Mouse (Mus musculus): ENCODE data around the gene Dcaf8.

The Dcaf8 gene

GRCm38 (mm10) chr1:172147835-172148278, at the start of gene Dcaf8:
Gene Dcaf8, plus strand, starts transcription at chr1:172148084.
- peak; percentile 99 for DNase-seq

GRCm38 (mm10) chr1:172099325-172100033, 48.4 kb upstream of the Dcaf8 start:
- DNase-seq: no peak

- DNase-seq: no peak
These were observed 44.3 kb upstream of the Dcaf8 start for GRCm38 (mm10) chr1:172103619-172104018.

GRCm38 (mm10) chr1:172105101-172105500, 42.8 kb upstream of the Dcaf8 start:
- no peak for DNase-seq

GRCm38 (mm10) chr1:172107777-172108477, 40.0 kb upstream of the Dcaf8 start:
- no peak for DNase-seq

GRCm38 (mm10) chr1:172116948-172117347, 30.9 kb upstream of the Dcaf8 start:
- DNase-seq: no peak

GRCm38 (mm10) chr1:172119100-172119499, 28.8 kb upstream of the Dcaf8 start:
- no peak for DNase-seq

GRCm38 (mm10) chr1:172119720-172120119, 28.2 kb upstream of the Dcaf8 start:
- DNase-seq: peak; percentile 35

- no peak for DNase-seq
These were observed 25.2 kb upstream of the Dcaf8 start for GRCm38 (mm10) chr1:172122671-172123070.

- DNase-seq: no peak
These were observed 23.3 kb upstream of the Dcaf8 start for GRCm38 (mm10) chr1:172124572-172124971.

- peak; percentile 80 for DNase-seq
These were observed 21.2 kb upstream of the Dcaf8 start, which contains the start of gene Pex19 for GRCm38 (mm10) chr1:172126376-172127347. Gene Pex19, plus strand, starts transcription at chr1:172126755.

- DNase-seq: no peak
These were observed 20.4 kb upstream of the Dcaf8 start for GRCm38 (mm10) chr1:172127487-172127886.

- no peak for DNase-seq
These were observed 19.3 kb upstream of the Dcaf8 start for GRCm38 (mm10) chr1:172128563-172128962.

GRCm38 (mm10) chr1:172129108-172129507, 18.8 kb upstream of the Dcaf8 start:
- DNase-seq: no peak

- DNase-seq: no peak
These were observed 18.1 kb upstream of the Dcaf8 start for GRCm38 (mm10) chr1:172129780-172130179.

GRCm38 (mm10) chr1:172132319-172132718, 15.6 kb upstream of the Dcaf8 start:
- DNase-seq: no peak

- DNase-seq: no peak
These were observed 14.3 kb upstream of the Dcaf8 start for GRCm38 (mm10) chr1:172133535-172133934.

- no peak for DNase-seq
These were observed 13.8 kb upstream of the Dcaf8 start for GRCm38 (mm10) chr1:172134072-172134471.

- no peak for DNase-seq
These were observed 7.7 kb upstream of the Dcaf8 start for GRCm38 (mm10) chr1:172140160-172140559.

- DNase-seq: no peak
These were observed 7.1 kb upstream of the Dcaf8 start for GRCm38 (mm10) chr1:172140825-172141224.

GRCm38 (mm10) chr1:172141529-172141928, 6.4 kb upstream of the Dcaf8 start:
- DNase-seq: no peak

GRCm38 (mm10) chr1:172143570-172143969, 4.3 kb upstream of the Dcaf8 start:
- peak; percentile 78 for DNase-seq

All from thymus, postnatal 14 days (tissue).